ENCODE assay signal across 29 mouse cellular contexts in the genomic region with DNA sequence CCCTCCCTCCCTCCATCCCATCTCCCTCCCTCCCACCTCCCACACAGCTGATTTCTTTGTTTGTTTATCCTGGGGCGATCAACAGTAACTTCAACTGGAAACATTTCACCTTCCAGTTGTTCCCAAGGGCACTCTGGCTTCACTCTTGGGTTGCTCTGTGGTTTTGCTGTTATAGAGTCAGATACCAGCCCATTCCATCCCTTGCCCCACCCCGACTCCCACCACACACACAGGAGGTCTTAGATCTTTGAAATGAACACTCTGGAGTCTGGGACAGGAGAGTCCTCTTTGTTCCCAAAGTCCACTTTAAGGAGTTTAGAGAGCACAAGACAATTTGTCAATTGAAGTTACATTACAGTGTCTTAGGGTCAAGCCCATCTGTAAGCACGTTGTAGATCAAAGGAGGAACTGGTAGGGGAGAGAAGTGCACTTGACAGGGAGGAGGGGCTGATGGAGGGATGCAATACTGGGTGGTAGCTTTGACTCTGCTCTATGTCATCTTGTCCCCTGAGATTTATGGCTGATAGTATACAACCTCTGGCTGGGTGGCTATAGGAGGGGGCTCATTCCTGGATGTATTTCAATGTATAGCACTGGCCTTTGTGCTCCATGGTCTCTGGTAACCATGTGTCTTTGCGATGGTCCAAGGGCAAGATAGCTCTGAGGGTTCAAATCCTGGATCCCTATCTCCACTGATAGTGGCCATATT.
DNase-seq lines count a peak whose midpoint lies in the region; ATAC-seq lines count a peak whose summit lies in the region.
"Had no signal": no experiment of that assay in that cellular context is flagged by ENCODE, and none has a peak within 500 bp of the region (broad histone marks: within the 10 kb centered on the region; RNA-seq: fewer than 3 reads in every experiment).

No protein-coding gene starts in this region.

- WGBS in kidney, embryonic 15.5 days: 17% methylated on average over 4 of the region's 4 CpGs
- WGBS in midbrain, embryonic 15.5 days: 50% methylated on average over 4 of the region's 4 CpGs

- no peak overlapping the region for H3K9ac ChIP-seq in kidney, embryonic 15.5 days
- no peak overlapping the region for H3K9ac ChIP-seq in midbrain, embryonic 15.5 days
- H3K9ac ChIP-seq: heart, embryonic 15.5 days; hindbrain, embryonic 12.5 days; liver, embryonic 12.5 days; liver, postnatal 0 days; neural tube, embryonic 13.5 days had no signal

- no peak overlapping the region for H3K4me2 ChIP-seq in kidney, embryonic 15.5 days
- no peak overlapping the region for H3K4me2 ChIP-seq in midbrain, embryonic 15.5 days
- H3K4me2 ChIP-seq: heart, embryonic 15.5 days; hindbrain, embryonic 12.5 days; liver, embryonic 12.5 days; midbrain, embryonic 11.5 days; neural tube, embryonic 13.5 days had no signal

- no peak overlapping the region for H3K4me3 ChIP-seq in kidney, embryonic 15.5 days (replicated peaks)
- no peak overlapping the region for H3K4me3 ChIP-seq in midbrain, embryonic 15.5 days
- H3K4me3 ChIP-seq: heart, embryonic 10.5 days; heart, embryonic 15.5 days; hindbrain, embryonic 12.5 days; layer of hippocampus, adult 2 months; liver, embryonic 12.5 days; neural tube, embryonic 13.5 days had no signal

- no peaks in the 10 kb centered on the region for H3K9me3 ChIP-seq in kidney, embryonic 15.5 days (replicated peaks)
- H3K9me3 ChIP-seq in midbrain, embryonic 15.5 days: no peaks in the 10 kb centered on the region
- H3K9me3 ChIP-seq: heart, embryonic 10.5 days; heart, embryonic 15.5 days; hindbrain, embryonic 12.5 days; liver, embryonic 12.5 days; neural tube, embryonic 13.5 days had no signal

- H3K27ac ChIP-seq in kidney, embryonic 15.5 days: peak overlapping the region; percentile 56
- H3K27ac ChIP-seq in midbrain, embryonic 15.5 days: no peak overlapping the region
- H3K27ac ChIP-seq: heart, embryonic 10.5 days; heart, embryonic 15.5 days; hindbrain, embryonic 12.5 days; hindbrain, postnatal 0 days; layer of hippocampus, adult 2 months; liver, embryonic 12.5 days; neural tube, embryonic 13.5 days; stomach, postnatal 0 days had no signal

- H3K4me1 ChIP-seq in kidney, embryonic 15.5 days: 0 out of 2 replicates have a peak, but pooled peaks cover 10% of the 10 kb centered on the region
- no peaks in the 10 kb centered on the region for H3K4me1 ChIP-seq in midbrain, embryonic 15.5 days
- H3K4me1 ChIP-seq: heart, embryonic 15.5 days; hindbrain, embryonic 12.5 days; liver, embryonic 12.5 days; neural tube, embryonic 13.5 days had no signal

- peak; percentile 89 for ATAC-seq in kidney, embryonic 15.5 days (replicated peaks; ENCODE audit: low FRiP score)
- ATAC-seq in midbrain, embryonic 15.5 days (replicated peaks): no peak
- ATAC-seq: forebrain, embryonic 14.5 days; hindbrain, postnatal 0 days; intestine, embryonic 16.5 days; liver, embryonic 12.5 days; liver, postnatal 0 days had no signal

- no peaks in the 10 kb centered on the region for H3K36me3 ChIP-seq in kidney, embryonic 15.5 days
- no peaks in the 10 kb centered on the region for H3K36me3 ChIP-seq in midbrain, embryonic 15.5 days (replicated peaks)
- H3K36me3 ChIP-seq: G1E; heart, embryonic 10.5 days; heart, embryonic 15.5 days; hindbrain, embryonic 12.5 days; liver, embryonic 12.5 days; neural tube, embryonic 13.5 days had no signal

- no peaks in the 10 kb centered on the region for H3K27me3 ChIP-seq in kidney, embryonic 15.5 days
- no peaks in the 10 kb centered on the region for H3K27me3 ChIP-seq in midbrain, embryonic 15.5 days (replicated peaks)
- H3K27me3 ChIP-seq: heart, embryonic 15.5 days; hindbrain, embryonic 12.5 days; liver, embryonic 12.5 days; neural tube, embryonic 13.5 days had no signal

- DNase-seq in kidney, postnatal 36 days: no peak
- DNase-seq in testis, postnatal 10 days (ENCODE audit: low spot score): peak; percentile 13
- DNase-seq in testis, postnatal 14 days (ENCODE audit: low spot score): no peak
- DNase-seq in embryo, embryonic 10.5 days (ENCODE audit: low spot score): peak; percentile 36
- DNase-seq: adrenal gland, postnatal 14 days; B cell, adult 2 months; cerebellum, adult 11 months; cerebellum, adult 9-11 months; gastrocnemius, postnatal 14 days; heart, postnatal 36 days; kidney, postnatal 25 days; left cerebral cortex, postnatal 4 days; liver, postnatal 0 days; lung, postnatal 14 days; right cerebral cortex, postnatal 4 days had no signal

Comparison
In these comparisons a context has a peak if more than half of its experiments do, and no peak if none do; other contexts are left out.
1. DNase-seq: peak in testis, postnatal 10 days (single experiment) and embryo, embryonic 10.5 days (single experiment); none in kidney, postnatal 36 days (0 of 2) and testis, postnatal 14 days (single experiment).